Mouse (Mus musculus): ENCODE results near the gene Spert.
A peak's percentile ranks its signal among the peaks of the same experiment; 100 is the strongest.

The Spert gene

GRCm38 (mm10) chr14:75592978-75593377, at the start of gene Spert:
Spert (minus strand) TSS chr14:75593116.
- no peak for DNase-seq

- DNase-seq: no peak
Measured at GRCm38 (mm10) chr14:75642080-75642479, 49.2 kb upstream of the Spert start, which contains the start of gene Erich6b. Erich6b (plus strand) TSS chr14:75642259.

- DNase-seq: no peak
Measured at GRCm38 (mm10) chr14:75641369-75641768, 48.5 kb upstream of the Spert start.

- DNase-seq: peak; percentile 4
Measured at GRCm38 (mm10) chr14:75640846-75641245, 47.9 kb upstream of the Spert start.

GRCm38 (mm10) chr14:75637641-75638040, 44.7 kb upstream of the Spert start:
- no peak for DNase-seq

GRCm38 (mm10) chr14:75636107-75636506, 43.2 kb upstream of the Spert start:
- DNase-seq: no peak

GRCm38 (mm10) chr14:75635350-75635749, 42.4 kb upstream of the Spert start:
- DNase-seq: no peak

GRCm38 (mm10) chr14:75628870-75629269, 36.0 kb upstream of the Spert start:
- no peak for DNase-seq

- DNase-seq: no peak
Measured at GRCm38 (mm10) chr14:75622984-75623383, 30.1 kb upstream of the Spert start.

- DNase-seq: no peak
Measured at GRCm38 (mm10) chr14:75616375-75616774, 23.5 kb upstream of the Spert start.

- no peak for DNase-seq
Measured at GRCm38 (mm10) chr14:75609176-75609575, 16.3 kb upstream of the Spert start.

- no peak for DNase-seq
Measured at GRCm38 (mm10) chr14:75583870-75584269, 9.0 kb downstream of the Spert start.

- no peak for DNase-seq
Measured at GRCm38 (mm10) chr14:75579010-75579409, 13.9 kb downstream of the Spert start.

GRCm38 (mm10) chr14:75566303-75566702, 26.6 kb downstream of the Spert start:
- no peak for DNase-seq

GRCm38 (mm10) chr14:75565534-75566140, 27.3 kb downstream of the Spert start:
- no peak for DNase-seq

- no peak for DNase-seq
Measured at GRCm38 (mm10) chr14:75561577-75562331, 31.2 kb downstream of the Spert start.

GRCm38 (mm10) chr14:75541731-75542130, 51.2 kb downstream of the Spert start:
- no peak for DNase-seq

- DNase-seq: no peak
Measured at GRCm38 (mm10) chr14:75540996-75541350, 51.9 kb downstream of the Spert start.

GRCm38 (mm10) chr14:75540216-75540995, 52.5 kb downstream of the Spert start:
- DNase-seq: no peak

- DNase-seq: no peak
Measured at GRCm38 (mm10) chr14:75539205-75539604, 53.7 kb downstream of the Spert start.

Measured in thymus, postnatal 25 days (tissue).